Mouse (Mus musculus): ENCODE data around the gene Txnl4b. TPM values are rescaled to one million over a fixed set of nuclear protein-coding genes. Genes with fewer than 3 reads are reported as not detected.

Gene Txnl4b
- total and polyA plus RNA-seq, 3 experiments: 13.4 to 17.8 (median 13.6) TPM

- in situ Hi-C loops (cut with MboI; ENCODE audit: low pct_ligation_motif_present, low pct_unique_long_range_greater_than_20kb, low sequenced_read_pairs) (loop anchor here (10.0 kb wide), 1 partner anchor 70 kb away; no protein-coding TSS in a partner anchor), dilution Hi-C loops (cut with MboI; ENCODE audit: extremely low pct_ligation_motif_present, extremely low pct_unique_long_range_greater_than_20kb, low sequenced_read_pairs) (no loop called here)
- Histone ChIP-seq H3K27ac (ENCODE audit: insufficient read depth, low read depth) (no peak within 1 kb of the TSS), H3K79me2 (replicated peaks; ENCODE audit: control insufficient read depth, extremely low read depth, insufficient read depth, poor library complexity, severe bottlenecking) (no peaks in the 10 kb centered on the region), H3K9ac (ENCODE audit: insufficient read depth, low read depth) (peak within 1 kb of the TSS; percentile 83), H3K4me3 (replicated peaks in 1 of 3; ENCODE audit: low read depth in 2 of 3, low read length in 2 of 3, poor library complexity in 1 of 3) (peak within 1 kb of the TSS; percentile 65 to 72 (median 69)), H3K27me3 (replicated peaks) (no peaks in the 10 kb centered on the region), H3K4me1 (ENCODE audit: control insufficient read depth in 1 of 2, insufficient read depth in 2 of 2) (peaks cover 2 to 23% of the 10 kb centered on the region in 2 experiments; a peak in 2 of 4 replicates), H3K9me3 (replicated peaks; ENCODE audit: low read length) (peaks cover 11% of the 10 kb centered on the region), H3K4me2 (ENCODE audit: insufficient read depth, low read depth, poor library complexity, severe bottlenecking) (peak within 1 kb of the TSS; percentile 39), H3K36me3 (replicated peaks in 1 of 2; ENCODE audit: control insufficient read depth in 1 of 2, insufficient read depth in 1 of 2, low read length in 1 of 2) (peaks cover 13 to 37% of the 10 kb centered on the region in 2 experiments)
- TF ChIP-seq MXI1 (IDR thresholded peaks at IDR 0.05; ENCODE audit: low read depth, low read length) (peak; percentile 98), IRF4 (IDR thresholded peaks at IDR 0.05; ENCODE audit: low read depth, low read length) (no peak), CTCF (conservative IDR thresholded peaks at IDR 0.05 in 1 of 2, IDR thresholded peaks at IDR 0.05 in 1 of 2; ENCODE audit: low read depth in 2 of 2, low read length in 2 of 2) (peak; percentile 15 to 45; a peak in 2 of 4 replicates), MYC (IDR thresholded peaks at IDR 0.05; ENCODE audit: low read depth, low read length) (peak; percentile 94), ZMIZ1 (IDR thresholded peaks at IDR 0.05; ENCODE audit: low read depth, low read length) (no peak), SIN3A (IDR thresholded peaks at IDR 0.05; ENCODE audit: low read length) (peak; percentile 96), POLR2A (IDR thresholded peaks at IDR 0.05; ENCODE audit: low read depth, low read length) (peak; percentile 71), RCOR1 (conservative IDR thresholded peaks at IDR 0.05; ENCODE audit: low read depth, low read length) (0 out of 2 replicates have a peak, but pooled peaks have one; percentile 26), ZNF384 (IDR thresholded peaks at IDR 0.05; ENCODE audit: low read depth, low read length) (peak; percentile 62; the same call in 1 of the 2 replicates), JUND (conservative IDR thresholded peaks at IDR 0.05; ENCODE audit: low read depth, low read length) (no peak), MAZ (IDR thresholded peaks at IDR 0.05; ENCODE audit: low read depth, low read length) (no peak), RAD21 (IDR thresholded peaks at IDR 0.05; ENCODE audit: low read depth, low read length) (peak; percentile 13), POLR2AphosphoS2 (IDR thresholded peaks at IDR 0.05; ENCODE audit: low read depth, low read length) (no peak), ETS1 (conservative IDR thresholded peaks at IDR 0.05; ENCODE audit: low read depth, low read length) (peak; percentile 41; the same call in 1 of the 2 replicates), CHD1 (IDR thresholded peaks at IDR 0.05; ENCODE audit: low read depth, low read length) (no peak), MAX (IDR thresholded peaks at IDR 0.05; ENCODE audit: low read length) (peak; percentile 94), ELF1 (IDR thresholded peaks at IDR 0.05; ENCODE audit: low read depth, low read length) (peak; percentile 78), TBP (conservative IDR thresholded peaks at IDR 0.05; ENCODE audit: low read depth, low read length) (0 out of 2 replicates have a peak, but pooled peaks have one; percentile 26)
- peak; percentile 58 for DNase-seq (ENCODE audit: extremely low read depth)
These were observed 48.8 kb downstream of the Txnl4b start, which contains the start of gene Pkd1l3 for GRCm38 (mm10) chr8:109614243-109615210. Gene Pkd1l3, plus strand, starts transcription at chr8:109614517.

DNA sequence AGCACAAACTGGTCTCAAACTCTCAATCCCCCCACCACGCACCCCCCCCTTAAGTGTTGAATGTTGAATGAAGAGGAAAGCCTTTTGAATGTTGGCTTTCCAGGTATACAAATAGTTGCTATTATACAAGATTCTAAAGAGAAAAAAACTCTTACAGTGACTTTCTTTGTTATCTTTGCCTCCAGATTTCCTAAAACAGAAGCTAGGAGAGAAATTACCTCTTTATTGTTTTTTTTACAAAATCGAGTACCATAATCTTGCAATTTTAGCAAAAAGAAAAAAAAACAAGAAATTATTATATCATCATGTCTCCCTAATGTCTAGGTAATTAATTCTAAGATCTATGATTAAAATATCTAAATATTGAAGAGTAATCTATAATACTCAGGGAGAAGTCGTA lies 49.9 kb downstream of the Txnl4b start:
- Histone ChIP-seq H3K9ac (ENCODE audit: insufficient read depth, low read depth) (no peak overlapping the region), H3K27me3 (replicated peaks) (no peaks in the 10 kb centered on the region), H3K27ac (ENCODE audit: insufficient read depth, low read depth) (no peak overlapping the region), H3K36me3 (replicated peaks in 1 of 2; ENCODE audit: control insufficient read depth in 1 of 2, insufficient read depth in 1 of 2, low read length in 1 of 2) (peaks cover 21 to 47% of the 10 kb centered on the region in 2 experiments), H3K4me1 (ENCODE audit: control insufficient read depth in 1 of 2, insufficient read depth in 2 of 2) (peaks cover 2 to 18% of the 10 kb centered on the region in 2 experiments; a peak in 2 of 4 replicates), H3K4me3 (replicated peaks in 1 of 3; ENCODE audit: low read depth in 2 of 3, low read length in 2 of 3, poor library complexity in 1 of 3) (peak overlapping the region in 2 of 3 experiments; percentile 65 to 69), H3K4me2 (ENCODE audit: insufficient read depth, low read depth, poor library complexity, severe bottlenecking) (peak overlapping the region; percentile 39), H3K9me3 (replicated peaks; ENCODE audit: low read length) (peaks cover 13% of the 10 kb centered on the region), H3K79me2 (replicated peaks; ENCODE audit: control insufficient read depth, extremely low read depth, insufficient read depth, poor library complexity, severe bottlenecking) (no peaks in the 10 kb centered on the region; the same call in 1 of the 2 replicates)
- TF ChIP-seq MEF2A (IDR thresholded peaks at IDR 0.05; ENCODE audit: borderline replicate concordance, low read depth, low read length) (no peak), ZMIZ1 (IDR thresholded peaks at IDR 0.05; ENCODE audit: low read depth, low read length) (no peak), PAX5 (IDR thresholded peaks at IDR 0.05; ENCODE audit: low read length) (no peak), RCOR1 (conservative IDR thresholded peaks at IDR 0.05; ENCODE audit: low read depth, low read length) (no peak), NRF1 (IDR thresholded peaks at IDR 0.05; ENCODE audit: low read depth, low read length) (no peak), UBTF (IDR thresholded peaks at IDR 0.05; ENCODE audit: low read depth, low read length) (no peak), MAX (IDR thresholded peaks at IDR 0.05; ENCODE audit: low read length) (no peak)
- in situ Hi-C loops (cut with MboI; ENCODE audit: low pct_ligation_motif_present, low pct_unique_long_range_greater_than_20kb, low sequenced_read_pairs) (loop anchor here (10.0 kb wide), 1 partner anchor 69 kb away; no protein-coding TSS in a partner anchor), dilution Hi-C loops (cut with MboI; ENCODE audit: extremely low pct_ligation_motif_present, extremely low pct_unique_long_range_greater_than_20kb, low sequenced_read_pairs) (no loop called here)
- no peak for DNase-seq (ENCODE audit: extremely low read depth)

Measured in CH12.LX (cell line).